Mouse (Mus musculus) hindbrain, embryonic 16.5 days (tissue): ENCODE measurements at regions not wholly inside any gene's neighbourhood (a gene's known extent, or its start where the extent isn't known, plus 50 kb on each side); places are given as distances from the start of the nearest gene placed in this dataset.
"Not testable (repeated sequence)": the region's sequence is repeated elsewhere in the genome, so short reads cannot be mapped to it uniquely, and the experiment has no call there.

Source experiments
- ATAC-seq: fragments of 200-750 bp; cut with Nextera tagmentation; 2 replicates; pipeline ENCODE4 v1.8.0; 2017; ENCODE audit warnings: moderate TSS enrichment, moderate library complexity
- H3K27ac ChIP-seq: fragments of 300-500 bp; sonication (generic); 2 replicates; pipeline ENCODE4 v1.5.1; 2014; ENCODE audit warnings: low read depth, mild to moderate bottlenecking, control low read depth, low read length, moderate library complexity
- H3K27me3 ChIP-seq: fragments of 300-500 bp; sonication (generic); replicated peaks from 2 replicates; pipeline ENCODE4 v1.6.1; 2014; ENCODE audit warnings: low read length; ENCODE audit not compliant: control insufficient read depth, insufficient read depth
- H3K36me3 ChIP-seq: fragments of 300-500 bp; sonication (generic); 2 replicates; pipeline ENCODE4 v1.6.1; 2014; ENCODE audit warnings: mild to moderate bottlenecking, low read length, moderate library complexity, mixed read lengths; ENCODE audit not compliant: control insufficient read depth, insufficient read depth
- H3K4me1 ChIP-seq: fragments of 300-500 bp; sonication (generic); 2 replicates; pipeline ENCODE4 v1.6.1; 2014; ENCODE audit warnings: low read depth, low read length; ENCODE audit not compliant: control insufficient read depth, insufficient read depth
- H3K4me2 ChIP-seq: fragments of 300-500 bp; sonication (generic); 2 replicates; pipeline ENCODE4 v1.6.1; 2014; ENCODE audit warnings: mild to moderate bottlenecking, low read length, control low read depth, moderate library complexity
- H3K4me3 ChIP-seq: fragments of 300-500 bp; sonication (generic); 2 replicates; pipeline ENCODE4 v1.5.1; 2014; ENCODE audit warnings: mild to moderate bottlenecking, low read length, control low read depth, moderate library complexity
- H3K9ac ChIP-seq: fragments of 300-500 bp; sonication (generic); 2 replicates; pipeline ENCODE4 v1.6.1; 2014; ENCODE audit warnings: low read depth, mild to moderate bottlenecking, control low read depth, low read length, moderate library complexity
- H3K9me3 ChIP-seq: fragments of 300-500 bp; sonication (generic); 2 replicates; pipeline ENCODE4 v1.6.1; 2014; ENCODE audit warnings: mild to moderate bottlenecking, low read length, moderate library complexity; ENCODE audit not compliant: control insufficient read depth
- WGBS: fragments of 180-500 bp; shearing (Covaris S2); extraction: QIAGEN DNeasy Blood & Tissue Kit; methylation state at CpG from one replicate; pipeline ENCODE4 v1.1.7; 2014; 5-methylcytosine and 5-hydroxymethylcytosine counted together

DNA sequence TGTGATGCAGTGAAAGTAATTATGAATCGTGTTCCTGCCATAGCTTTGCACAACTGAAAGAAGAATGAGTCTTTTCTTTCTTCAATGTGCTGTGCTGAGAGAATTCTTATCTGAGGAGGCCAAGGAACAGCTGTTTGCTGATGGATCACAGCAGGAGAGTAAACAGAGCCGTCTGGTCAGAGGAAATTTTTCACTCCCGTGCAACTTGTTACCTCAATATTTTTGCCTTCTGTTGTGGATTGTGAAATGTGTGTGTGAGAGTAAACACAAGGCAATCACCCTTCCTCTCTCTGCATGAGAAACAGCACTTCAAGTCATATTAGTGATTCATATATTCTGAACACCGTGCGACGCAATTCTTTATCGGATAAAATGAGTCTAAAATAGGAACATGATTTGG, 171.9 kb downstream of the Epm2a start:
- Histone ChIP-seq H3K27me3 (no peaks in the 10 kb centered on the region), H3K4me3 (no peak overlapping the region), H3K9me3 (no peaks in the 10 kb centered on the region), H3K36me3 (no peaks in the 10 kb centered on the region), H3K27ac (no peak overlapping the region), H3K4me2 (no peak overlapping the region), H3K9ac (no peak overlapping the region), H3K4me1 (no peaks in the 10 kb centered on the region)
- 41% methylated on average over 7 of the region's 7 CpGs for WGBS
- peak; percentile 76; the same call in 1 of the 2 replicates for ATAC-seq

DNA sequence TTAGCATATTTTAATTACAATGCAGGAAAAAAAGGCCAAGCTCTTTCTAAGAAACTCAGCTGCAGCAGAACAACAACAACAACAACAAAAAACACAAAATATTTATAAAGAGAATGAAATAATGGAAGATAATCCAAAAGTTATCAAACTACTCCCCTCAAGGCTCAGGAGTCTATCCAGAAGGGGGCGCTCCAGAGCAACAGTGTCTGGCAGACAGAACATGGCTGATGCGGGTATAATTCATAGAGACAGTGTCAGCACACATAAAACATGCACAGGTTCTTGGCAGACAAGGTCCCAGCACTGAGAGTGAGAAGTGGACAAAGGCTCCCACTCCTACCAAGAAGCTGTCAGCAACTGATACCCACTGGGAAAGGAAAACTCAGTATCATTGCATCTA, 173.9 kb downstream of the Epm2a start:
- Histone ChIP-seq H3K4me1 (no peaks in the 10 kb centered on the region), H3K36me3 (no peaks in the 10 kb centered on the region), H3K9me3 (no peaks in the 10 kb centered on the region), H3K4me2 (no peak overlapping the region), H3K4me3 (no peak overlapping the region), H3K27me3 (no peaks in the 10 kb centered on the region), H3K27ac (no peak overlapping the region), H3K9ac (no peak overlapping the region)
- WGBS: 62% methylated on average over 2 of the region's 2 CpGs
- no peak for ATAC-seq

DNA sequence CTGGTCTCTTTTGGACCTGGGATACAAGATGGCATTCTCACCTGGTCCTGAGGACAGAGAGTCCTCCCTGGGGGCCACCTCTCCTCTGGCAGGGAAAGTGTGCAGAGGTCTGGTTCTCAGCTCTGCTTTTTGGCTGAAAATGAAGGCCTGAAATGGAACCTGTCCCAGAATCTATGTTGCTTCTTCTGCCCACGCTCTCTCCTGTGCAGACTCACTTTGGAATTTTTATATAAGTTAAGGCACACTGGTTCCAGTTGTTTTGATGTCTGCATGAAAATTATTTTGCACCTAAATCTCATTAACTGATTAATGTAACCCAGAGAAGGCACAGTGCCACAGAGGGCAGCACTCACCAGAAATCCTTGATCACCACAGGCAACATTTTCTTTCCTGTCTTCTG, 188.1 kb downstream of the Epm2a start:
- WGBS: 89% methylated on average over 1 of the region's 1 CpGs
- no peak overlapping the region for H3K27ac ChIP-seq
- H3K27me3 ChIP-seq: no peaks in the 10 kb centered on the region
- H3K4me1 ChIP-seq: no peaks in the 10 kb centered on the region
- no peaks in the 10 kb centered on the region for H3K9me3 ChIP-seq
- H3K4me2 ChIP-seq: no peak overlapping the region
- no peak for ATAC-seq
- no peak overlapping the region for H3K4me3 ChIP-seq
- no peaks in the 10 kb centered on the region for H3K36me3 ChIP-seq
- H3K9ac ChIP-seq: no peak overlapping the region

DNA sequence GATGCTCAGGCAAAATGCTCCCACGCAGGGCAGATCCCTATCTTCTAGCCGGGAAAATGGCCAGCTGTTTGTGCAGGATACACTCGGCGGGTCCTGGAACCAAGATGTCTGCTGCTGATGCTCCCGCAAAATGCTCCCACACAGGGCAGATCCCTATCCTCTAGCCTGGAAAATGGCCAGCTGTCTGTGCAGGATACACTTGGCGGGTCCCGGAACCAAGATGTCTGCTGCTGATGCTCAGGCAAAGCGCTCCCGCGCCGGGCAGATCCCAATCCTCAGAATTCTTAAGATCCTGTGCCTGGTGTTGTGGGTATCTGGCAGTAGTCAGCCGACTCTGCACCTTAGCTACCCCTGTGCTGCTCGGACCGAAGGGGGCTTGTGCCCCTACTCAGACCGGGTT, 212.2 kb downstream of the Epm2a start:
- H3K36me3 ChIP-seq, ATAC-seq, H3K27me3 ChIP-seq, H3K4me3 ChIP-seq, H3K4me2 ChIP-seq, H3K9me3 ChIP-seq, H3K27ac ChIP-seq, H3K4me1 ChIP-seq, H3K9ac ChIP-seq: not testable (repeated sequence)
- 93% methylated on average over 15 of the region's 15 CpGs for WGBS

DNA sequence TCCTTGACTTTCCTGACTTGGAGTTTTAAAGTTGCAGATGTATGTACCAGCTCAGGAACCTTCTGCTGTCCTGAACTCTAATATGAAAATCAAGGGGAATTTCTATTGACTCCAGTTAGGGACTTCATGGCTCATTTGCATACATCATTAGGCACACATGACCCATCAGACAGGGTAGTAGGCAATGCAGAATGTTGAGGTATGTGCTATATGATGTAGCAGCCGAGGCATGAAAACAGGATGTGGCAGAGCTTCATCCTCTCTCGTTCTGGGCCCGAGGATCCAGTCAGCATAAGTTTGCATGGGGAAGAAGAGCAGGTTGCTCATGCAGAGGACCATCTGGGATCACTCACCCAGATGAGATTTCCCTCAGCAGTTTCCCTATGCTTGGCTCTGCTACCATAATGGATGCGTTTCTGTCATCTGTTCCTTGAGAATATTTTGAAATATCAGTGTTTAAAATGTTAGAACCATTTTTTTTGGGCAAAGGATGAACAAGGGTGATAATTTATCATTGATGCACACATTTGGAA, 227.4 kb downstream of the Epm2a start:
- WGBS: 68% methylated on average over 4 of the region's 4 CpGs

DNA sequence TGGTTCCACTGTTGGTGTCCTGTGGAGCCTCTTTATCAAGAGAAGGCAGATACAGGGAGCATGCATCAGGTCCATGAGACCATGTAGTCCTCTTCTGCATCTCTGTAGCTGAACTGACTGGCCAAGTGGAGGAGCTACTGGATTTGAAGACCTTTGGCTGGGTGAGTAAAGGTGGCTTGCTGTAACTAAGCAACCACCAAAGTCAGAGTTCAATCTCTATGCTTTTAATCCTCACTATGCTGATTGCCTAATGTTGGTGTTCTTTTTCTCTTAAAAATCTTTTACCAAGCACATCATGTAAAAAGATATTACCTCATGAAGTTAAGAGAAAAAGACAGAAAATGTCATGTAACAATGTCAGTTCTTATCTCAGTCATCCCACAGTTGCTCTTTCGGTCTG, 265.2 kb downstream of the Epm2a start:
- ATAC-seq: no peak
- Histone ChIP-seq H3K9ac (no peak overlapping the region), H3K4me2 (no peak overlapping the region), H3K4me3 (no peak overlapping the region), H3K27ac (no peak overlapping the region), H3K27me3 (no peaks in the 10 kb centered on the region), H3K36me3 (no peaks in the 10 kb centered on the region), H3K4me1 (no peaks in the 10 kb centered on the region), H3K9me3 (no peaks in the 10 kb centered on the region)
- 88% methylated on average over 1 of the region's 1 CpGs for WGBS

More for the DNA sequence above, 227.4 kb downstream of the Epm2a start:
- ATAC-seq: peak; percentile 80; the same call in 1 of the 2 replicates
- no peaks in the 10 kb centered on the region for H3K36me3 ChIP-seq
- no peak overlapping the region for H3K4me2 ChIP-seq
- no peaks in the 10 kb centered on the region for H3K4me1 ChIP-seq
- no peak overlapping the region for H3K9ac ChIP-seq
- no peaks in the 10 kb centered on the region for H3K9me3 ChIP-seq
- H3K4me3 ChIP-seq: no peak overlapping the region
- no peaks in the 10 kb centered on the region for H3K27me3 ChIP-seq
- no peak overlapping the region for H3K27ac ChIP-seq

DNA sequence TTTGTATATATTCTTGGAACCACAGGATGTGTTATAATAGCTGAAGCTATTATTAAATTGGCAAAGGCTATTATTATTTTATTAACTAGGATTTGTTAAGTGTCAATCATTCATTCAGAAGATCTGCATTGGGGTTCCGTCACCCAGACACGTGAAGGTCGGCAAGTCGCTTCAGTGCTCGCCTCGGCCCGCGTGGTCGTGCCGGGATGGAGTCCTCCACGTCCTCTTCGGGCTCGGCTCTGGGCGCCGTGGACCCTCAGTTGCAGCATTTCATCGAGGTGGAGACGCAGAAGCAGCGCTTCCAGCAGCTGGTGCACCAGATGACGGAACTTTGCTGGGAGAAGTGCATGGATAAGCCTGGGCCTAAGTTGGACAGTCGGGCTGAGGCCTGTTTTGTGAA, 265.9 kb downstream of the Epm2a start:
- not testable (repeated sequence) for ATAC-seq, H3K4me1 ChIP-seq, H3K27me3 ChIP-seq, H3K9me3 ChIP-seq, H3K27ac ChIP-seq, H3K36me3 ChIP-seq, H3K4me2 ChIP-seq, H3K4me3 ChIP-seq, H3K9ac ChIP-seq
- 95% methylated on average over 15 of the region's 20 CpGs for WGBS

DNA sequence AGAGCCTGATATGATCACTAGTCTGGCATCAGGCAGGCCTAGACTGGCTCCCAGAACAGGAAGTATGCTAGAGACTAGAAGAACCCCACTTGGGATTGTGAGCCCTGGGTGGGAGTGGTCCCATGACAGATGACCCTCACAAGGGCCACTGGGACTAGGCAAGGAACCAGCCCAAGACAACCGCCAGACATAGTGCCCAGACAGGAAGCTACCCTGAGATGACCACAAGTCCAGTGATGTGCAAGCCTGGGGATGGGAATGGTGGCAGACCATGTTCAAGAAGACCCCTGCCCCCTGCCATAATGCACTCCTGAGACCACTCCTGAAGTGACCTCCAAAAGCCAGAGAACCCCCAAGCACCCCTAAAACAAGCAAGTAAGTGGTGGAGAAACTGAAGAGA, 304.9 kb downstream of the Epm2a start:
- no peaks in the 10 kb centered on the region for H3K4me1 ChIP-seq
- no peak for ATAC-seq
- no peak overlapping the region for H3K9ac ChIP-seq
- 89% methylated on average over 1 of the region's 1 CpGs for WGBS
- no peaks in the 10 kb centered on the region for H3K36me3 ChIP-seq
- H3K9me3 ChIP-seq: no peaks in the 10 kb centered on the region
- no peak overlapping the region for H3K4me3 ChIP-seq
- H3K4me2 ChIP-seq: no peak overlapping the region
- H3K27ac ChIP-seq: no peak overlapping the region
- H3K27me3 ChIP-seq: no peaks in the 10 kb centered on the region

DNA sequence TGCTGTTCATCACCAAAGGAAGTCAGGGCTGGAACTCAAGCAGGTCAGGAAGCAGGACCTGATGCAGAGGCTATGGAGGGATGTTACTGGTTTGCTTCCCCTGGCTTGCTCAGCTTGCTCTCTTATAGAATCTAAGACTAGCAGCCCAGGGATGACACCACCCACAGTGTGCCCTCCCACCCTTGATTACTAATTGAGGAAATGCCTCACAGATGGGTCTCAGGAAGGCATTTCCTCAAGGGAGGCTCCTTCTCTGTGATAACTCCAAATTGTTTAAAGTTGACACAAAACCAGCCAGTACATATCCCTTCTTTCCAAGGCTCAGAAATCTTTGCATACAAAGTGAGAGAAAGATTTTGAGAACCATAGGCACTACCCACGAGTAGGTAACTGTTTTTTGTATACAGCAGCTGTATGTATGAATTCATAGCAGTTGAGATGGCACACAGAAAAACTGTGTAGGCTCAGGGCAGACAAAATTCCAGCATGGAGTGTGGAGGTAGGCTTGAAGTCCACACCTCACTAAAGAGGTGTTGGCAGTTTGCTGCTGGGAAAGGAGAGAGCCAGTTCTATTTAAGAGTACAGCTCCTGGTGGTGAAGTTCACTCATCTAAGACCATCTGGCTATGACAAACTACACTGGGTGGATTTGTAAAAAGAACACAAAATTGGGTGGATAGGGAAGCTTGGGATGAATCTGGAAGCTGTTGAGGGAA, 317.0 kb downstream of the Epm2a start:
- no peak for ATAC-seq
- H3K9me3 ChIP-seq: no peaks in the 10 kb centered on the region
- no peaks in the 10 kb centered on the region for H3K4me1 ChIP-seq
- H3K4me2 ChIP-seq: no peak overlapping the region
- no peaks in the 10 kb centered on the region for H3K36me3 ChIP-seq
- no peaks in the 10 kb centered on the region for H3K27me3 ChIP-seq
- H3K9ac ChIP-seq: no peak overlapping the region
- 58% methylated on average over 1 of the region's 1 CpGs for WGBS
- H3K27ac ChIP-seq: no peak overlapping the region
- H3K4me3 ChIP-seq: no peak overlapping the region
